Mouse (Mus musculus): ENCODE measurements around the gene Nav2.

DNA sequence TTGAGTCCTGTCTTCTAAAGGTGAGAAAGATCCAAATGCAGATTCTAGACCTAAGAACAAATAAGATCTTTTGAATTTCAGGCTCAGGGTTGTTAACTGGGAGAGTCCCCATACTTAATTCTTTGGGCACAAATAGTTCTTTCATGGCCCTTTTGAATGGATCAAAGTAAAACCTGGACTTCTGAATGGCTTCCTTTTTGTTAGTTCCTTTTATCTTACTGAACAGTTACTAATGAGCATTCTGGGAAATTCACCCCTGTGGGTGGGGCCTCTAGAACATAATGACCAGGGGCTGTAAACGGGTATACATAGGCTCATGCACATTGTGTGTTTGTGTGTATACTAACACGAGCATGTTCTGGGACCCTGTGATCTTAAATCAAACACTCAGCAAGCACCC lies 429.2 kb downstream of the Nav2 start:
- TF ChIP-seq E2F4 (IDR thresholded peaks at IDR 0.05; ENCODE audit: borderline replicate concordance, low read depth, low read length) (no peak), CHD2 (IDR thresholded peaks at IDR 0.05; ENCODE audit: low read length) (no peak), HCFC1 (IDR thresholded peaks at IDR 0.05; ENCODE audit: low read depth, low read length) (no peak), GATA1 (IDR thresholded peaks at IDR 0.05; ENCODE audit: low read depth, low read length) (no peak), ZNF384 (IDR thresholded peaks at IDR 0.05; ENCODE audit: low read depth, low read length) (no peak), CTCF (IDR thresholded peaks at IDR 0.05 in 2 of 3, conservative IDR thresholded peaks at IDR 0.05 in 1 of 3; ENCODE audit: control insufficient read depth in 1 of 3, insufficient read depth in 1 of 3, low read depth in 2 of 3, low read length in 3 of 3, poor library complexity in 1 of 3, severe bottlenecking in 1 of 3) (no peak), POLR2A (IDR thresholded peaks at IDR 0.05; ENCODE audit: control insufficient read depth in 1 of 2, insufficient read depth in 1 of 2, low read depth in 1 of 2, low read length in 2 of 2, poor library complexity in 1 of 2) (no peak), TBP (IDR thresholded peaks at IDR 0.05; ENCODE audit: low read depth, low read length) (no peak), EP300 (IDR thresholded peaks at IDR 0.05; ENCODE audit: low read depth in 1 of 2, low read length in 2 of 2) (no peak), TAL1 (IDR thresholded peaks at IDR 0.05; ENCODE audit: low read length) (no peak), SIN3A (IDR thresholded peaks at IDR 0.05; ENCODE audit: low read length) (no peak), TCF12 (IDR thresholded peaks at IDR 0.05; ENCODE audit: low read depth, low read length) (no peak)

All from MEL (cell line).